Comparison of ENCODE assay signal across 19 mouse cellular contexts in the genomic region with DNA sequence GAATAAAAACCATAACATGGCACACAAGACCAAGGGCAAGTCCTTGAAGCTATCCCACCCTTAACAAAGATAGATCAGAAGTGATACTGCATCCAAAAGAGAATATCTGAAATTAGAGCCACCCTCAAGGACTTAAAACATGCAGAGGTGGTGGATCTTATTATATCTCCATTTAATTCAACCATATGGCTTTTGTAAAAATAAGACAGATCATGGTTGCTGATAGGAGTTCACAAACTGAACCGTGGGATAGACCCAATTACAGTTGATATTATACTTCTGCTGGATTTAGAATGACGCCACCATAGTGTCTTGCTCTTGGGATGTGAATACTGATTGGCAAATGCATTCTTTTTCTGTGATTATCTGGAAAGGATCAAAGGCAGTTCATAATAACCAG.
"Had no signal": no experiment of that assay in that cellular context is flagged by ENCODE, and none has a peak within 500 bp of the region (broad histone marks: within the 10 kb centered on the region; RNA-seq: fewer than 3 reads in every experiment).

No protein-coding gene starts in this region.

- H3K9me3 ChIP-seq: lung, embryonic 15.5 days; midbrain, embryonic 10.5 days; midbrain, embryonic 12.5 days; neural tube, embryonic 13.5 days; neural tube, embryonic 15.5 days had no signal

- DNase-seq: liver, postnatal 0 days; lung, adult 2 months; lung, postnatal 10 days; lung, postnatal 4 days; midbrain, embryonic 14.5 days; retina, postnatal 1 day; right cerebral cortex, postnatal 25 days; right cerebral cortex, postnatal 4 days; spleen, adult 18-20 months; thymus, adult 2 months; thymus, postnatal 25 days; thymus, postnatal 4 days had no signal

- H3K4me1 ChIP-seq: lung, embryonic 15.5 days; midbrain, embryonic 10.5 days; midbrain, embryonic 12.5 days; neural tube, embryonic 13.5 days; neural tube, embryonic 15.5 days had no signal

- H3K27ac ChIP-seq: lung, embryonic 15.5 days; midbrain, embryonic 10.5 days; midbrain, embryonic 12.5 days; neural tube, embryonic 13.5 days; neural tube, embryonic 15.5 days had no signal

- H3K9ac ChIP-seq: liver, postnatal 0 days; lung, embryonic 15.5 days; midbrain, embryonic 12.5 days; neural tube, embryonic 13.5 days; neural tube, embryonic 15.5 days had no signal

- H3K36me3 ChIP-seq: lung, embryonic 15.5 days; midbrain, embryonic 10.5 days; midbrain, embryonic 12.5 days; neural tube, embryonic 13.5 days; neural tube, embryonic 15.5 days had no signal

- H3K27me3 ChIP-seq: lung, embryonic 15.5 days; midbrain, embryonic 12.5 days; neural tube, embryonic 13.5 days; neural tube, embryonic 15.5 days had no signal

- H3K4me2 ChIP-seq: lung, embryonic 15.5 days; midbrain, embryonic 12.5 days; neural tube, embryonic 13.5 days; neural tube, embryonic 15.5 days had no signal

- H3K4me3 ChIP-seq: lung, embryonic 15.5 days; midbrain, embryonic 10.5 days; midbrain, embryonic 12.5 days; myocyte; neural tube, embryonic 13.5 days; neural tube, embryonic 15.5 days had no signal

- ATAC-seq: liver, postnatal 0 days; midbrain, embryonic 16.5 days had no signal
